In genomic region chr17:87457961-87458360, GRCm38 (mm10) we compare ENCODE assay signal across 14 mouse cellular contexts. TPM values are rescaled to one million over a fixed set of nuclear protein-coding genes. Genes with fewer than 3 reads are reported as not detected.
DNase-seq lines count a peak whose midpoint lies in the region; ATAC-seq lines count a peak whose summit lies in the region.
"Had no signal": no experiment of that assay in that cellular context is flagged by ENCODE, and none has a peak within 500 bp of the region (broad histone marks: within the 10 kb centered on the region; RNA-seq: fewer than 3 reads in every experiment).

No protein-coding gene starts in this region.

- no peaks in the 10 kb centered on the region for H3K27me3 ChIP-seq in kidney, embryonic 15.5 days
- no peaks in the 10 kb centered on the region for H3K27me3 ChIP-seq in neural tube, embryonic 11.5 days (ENCODE audit: control insufficient read depth, insufficient read depth, low read length)

- WGBS in kidney, embryonic 15.5 days: 69% methylated on average over 7 of the region's 7 CpGs
- 49% methylated on average over 7 of the region's 7 CpGs for WGBS in neural tube, embryonic 11.5 days

- no peak overlapping the region for H3K4me2 ChIP-seq in kidney, embryonic 15.5 days
- no peak overlapping the region for H3K4me2 ChIP-seq in neural tube, embryonic 11.5 days (ENCODE audit: low read depth)
- H3K4me2 ChIP-seq: limb, embryonic 12.5 days had no signal

- peak overlapping the region; percentile 81; the same call in 1 of the 2 replicates for H3K27ac ChIP-seq in kidney, embryonic 15.5 days
- peak overlapping the region; percentile 3; the same call in 1 of the 2 replicates for H3K27ac ChIP-seq in neural tube, embryonic 11.5 days (ENCODE audit: low read depth, low read length)
- H3K27ac ChIP-seq: limb, embryonic 12.5 days had no signal

- no peaks in the 10 kb centered on the region for H3K9me3 ChIP-seq in kidney, embryonic 15.5 days (replicated peaks)
- no peaks in the 10 kb centered on the region for H3K9me3 ChIP-seq in neural tube, embryonic 11.5 days (ENCODE audit: control insufficient read depth, low read length)
- H3K9me3 ChIP-seq: limb, embryonic 12.5 days had no signal

- no peak overlapping the region for H3K9ac ChIP-seq in kidney, embryonic 15.5 days
- H3K9ac ChIP-seq in neural tube, embryonic 11.5 days (ENCODE audit: low read length): no peak overlapping the region
- H3K9ac ChIP-seq: limb, embryonic 12.5 days had no signal

- no peak for ATAC-seq in kidney, embryonic 15.5 days (replicated peaks; ENCODE audit: low FRiP score)
- ATAC-seq in neural tube, embryonic 11.5 days (ENCODE audit: insufficient read depth, low FRiP score, low TSS enrichment): no peak
- ATAC-seq: intestine, postnatal 0 days had no signal

- H3K36me3 ChIP-seq in kidney, embryonic 15.5 days: no peaks in the 10 kb centered on the region
- no peaks in the 10 kb centered on the region for H3K36me3 ChIP-seq in neural tube, embryonic 11.5 days (ENCODE audit: control insufficient read depth, insufficient read depth, low read length)
- H3K36me3 ChIP-seq: limb, embryonic 12.5 days had no signal

- no peak overlapping the region for H3K4me3 ChIP-seq in kidney, embryonic 15.5 days (replicated peaks)
- no peak overlapping the region for H3K4me3 ChIP-seq in neural tube, embryonic 11.5 days (ENCODE audit: low read depth, low read length)
- H3K4me3 ChIP-seq: limb, embryonic 12.5 days had no signal

- H3K4me1 ChIP-seq in kidney, embryonic 15.5 days: peaks cover 43% of the 10 kb centered on the region
- peaks cover 30% of the 10 kb centered on the region for H3K4me1 ChIP-seq in neural tube, embryonic 11.5 days (ENCODE audit: control insufficient read depth, insufficient read depth, low read length)

- DNase-seq in adrenal gland, adult (ENCODE audit: inconsistent age in 2 of 2, low spot score in 1 of 2): peak; percentile 80 to 86
- no peak for DNase-seq in adrenal gland, postnatal 4 days (ENCODE audit: low spot score in 2 of 2)
- DNase-seq in kidney, adult 9 months: no peak
- no peak for DNase-seq in neural tube, embryonic 11.5 days (ENCODE audit: low spot score)
- DNase-seq in neural tube, embryonic 10.5 days (ENCODE audit: extremely low spot score, low spot score): no peak
- no peak for DNase-seq in c-Kit-positive CD71-positive TER-119-positive erythroid progenitor cells, embryonic 14.5 days (ENCODE audit: low spot score)
- DNase-seq in cerebellum, postnatal 4 days (ENCODE audit: low spot score in 2 of 2): no peak

RNA-seq across cellular contexts. Expression of gene Calm2, which starts 11.2 kb away (rescaled TPM):
- 100 to 1,000 TPM; 558 to 566 TPM for total RNA-seq in adrenal gland, postnatal 4 days (2021)
- 1,006 and 1,087 TPM in 2 replicates for polyA plus RNA-seq in kidney, embryonic 15.5 days (2015; fragmentation: Nextera tagmentation; extraction: Ambion mirVana)
- polyA plus RNA-seq in neural tube, embryonic 11.5 days (2014; fragmentation: Nextera tagmentation; extraction: Ambion mirVana): 1,603 and 1,604 TPM in 2 replicates

RNA-seq across cellular contexts. Expression of gene Stpg4, which starts 30.4 kb away (rescaled TPM):
- under 1 TPM in 1 of 2 experiments, not detected in 1; 0.51 TPM for total RNA-seq in adrenal gland, postnatal 4 days (2021)
- not detected in 2 replicates for polyA plus RNA-seq in kidney, embryonic 15.5 days (2015; fragmentation: Nextera tagmentation; extraction: Ambion mirVana)
- polyA plus RNA-seq in neural tube, embryonic 11.5 days (2014; fragmentation: Nextera tagmentation; extraction: Ambion mirVana): 0.39 TPM in 1 of 2 replicates, not detected in the other
- total RNA-seq: common myeloid progenitor, adult 5-6 weeks; gastrocnemius, adult 18-20 months; layer of hippocampus, postnatal 25 days had no signal
- polyA plus RNA-seq: heart, embryonic 14.5 days; intestine, postnatal 0 days; limb, embryonic 12.5 days had no signal

Comparison
In these comparisons a context has a peak if more than half of its experiments do, and no peak if none do; other contexts are left out.
1. DNase-seq: peak in adrenal gland, adult (2 of 2); none in adrenal gland, postnatal 4 days (0 of 2), kidney, adult 9 months (single experiment), neural tube, embryonic 11.5 days (single experiment), neural tube, embryonic 10.5 days (single experiment), c-Kit-positive CD71-positive TER-119-positive erythroid progenitor cells, embryonic 14.5 days (single experiment) and cerebellum, postnatal 4 days (0 of 2).